Mouse (Mus musculus): ENCODE data around the gene Tspan4.

- TF ChIP-seq CTCF (IDR thresholded peaks at IDR 0.05; ENCODE audit: extremely low read depth, insufficient read length, insufficient replicate concordance, low read depth, low read length) (no peak), POLR2A (IDR thresholded peaks at IDR 0.05; ENCODE audit: low read depth, low read length) (no peak)
Observed at GRCm38 (mm10) chr7:141495940-141496339, 20.9 kb downstream of the Tspan4 start.

All from small intestine, adult 2 months (tissue).